Mouse (Mus musculus) thymus, adult 18-20 months (tissue): ENCODE data around the gene Pigyl.
"Not testable (repeated sequence)": the region's sequence is repeated elsewhere in the genome, so short reads cannot be mapped to it uniquely, and the experiment has no call there.

Experiments used
- DNase-seq, 2 experiments: peaks; one replicate each; pipeline ENCODE4 v3.0.0; 2022; ENCODE audit warnings: mixed read lengths in 2 of 2

Gene Pigyl

DNA sequence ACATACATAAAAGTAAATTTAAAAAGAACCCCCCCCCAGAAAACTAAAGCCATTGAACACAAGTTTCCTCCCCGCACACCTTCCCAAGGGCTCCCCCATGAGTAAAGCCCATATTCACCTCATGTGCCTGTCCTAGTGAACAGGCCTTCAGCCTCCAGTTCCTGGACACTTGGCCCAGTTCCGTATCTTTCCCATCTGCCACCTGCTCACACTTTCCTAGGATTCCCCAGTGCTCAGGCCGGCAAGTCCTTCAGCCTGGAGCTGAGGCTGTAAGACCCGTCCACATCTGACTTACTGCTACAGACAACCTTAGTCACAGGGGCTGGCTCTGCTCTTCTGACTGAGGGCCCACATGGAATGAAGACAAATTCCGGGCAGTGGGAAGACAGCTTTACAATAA, 16.9 kb upstream of the Pigyl start:
- no peak for DNase-seq

DNA sequence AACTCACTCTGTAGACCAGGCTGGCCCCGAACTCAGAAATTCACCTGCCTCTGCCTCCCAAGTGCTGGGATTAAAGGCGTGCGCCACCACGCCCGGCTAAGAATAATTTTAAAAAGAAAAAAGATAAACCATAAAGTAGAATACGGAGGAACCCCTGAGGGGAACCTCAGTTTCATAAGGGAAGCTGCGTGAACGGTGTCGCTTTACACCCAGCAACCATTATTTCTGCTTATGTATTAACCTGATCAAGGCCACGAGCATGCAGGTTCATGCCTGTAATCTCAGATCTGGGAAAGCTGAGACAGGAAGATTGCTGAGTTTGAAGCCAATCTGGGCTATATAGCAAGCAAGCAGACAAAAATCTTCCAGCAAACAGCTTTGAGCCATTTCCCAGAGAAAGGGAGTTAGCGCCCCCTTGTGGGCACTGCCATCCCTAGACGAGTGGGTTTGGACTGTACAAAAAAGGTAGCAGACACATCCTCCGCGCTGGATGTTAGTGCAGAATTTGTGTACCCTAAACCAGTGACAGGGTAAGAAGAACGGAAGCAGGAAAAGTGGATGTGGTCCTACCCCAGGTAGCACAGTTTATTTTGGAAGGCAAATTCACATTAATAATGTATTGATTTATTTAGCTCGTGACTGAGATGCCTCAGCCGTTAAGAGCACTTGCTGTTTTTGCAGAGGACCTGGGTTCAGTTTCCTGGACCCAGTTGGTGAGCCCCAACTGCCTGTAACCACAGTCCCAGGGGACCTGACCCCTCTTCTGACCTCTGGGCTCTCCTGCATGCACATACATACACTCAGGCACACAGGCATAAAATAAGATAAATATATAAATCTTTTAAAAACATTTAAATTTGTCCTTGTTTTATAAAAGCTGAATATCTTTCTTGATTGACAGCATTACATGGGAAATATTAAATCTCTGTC, 13.3 kb upstream of the Pigyl start:
- peak; percentile 70 to 76 for DNase-seq

DNA sequence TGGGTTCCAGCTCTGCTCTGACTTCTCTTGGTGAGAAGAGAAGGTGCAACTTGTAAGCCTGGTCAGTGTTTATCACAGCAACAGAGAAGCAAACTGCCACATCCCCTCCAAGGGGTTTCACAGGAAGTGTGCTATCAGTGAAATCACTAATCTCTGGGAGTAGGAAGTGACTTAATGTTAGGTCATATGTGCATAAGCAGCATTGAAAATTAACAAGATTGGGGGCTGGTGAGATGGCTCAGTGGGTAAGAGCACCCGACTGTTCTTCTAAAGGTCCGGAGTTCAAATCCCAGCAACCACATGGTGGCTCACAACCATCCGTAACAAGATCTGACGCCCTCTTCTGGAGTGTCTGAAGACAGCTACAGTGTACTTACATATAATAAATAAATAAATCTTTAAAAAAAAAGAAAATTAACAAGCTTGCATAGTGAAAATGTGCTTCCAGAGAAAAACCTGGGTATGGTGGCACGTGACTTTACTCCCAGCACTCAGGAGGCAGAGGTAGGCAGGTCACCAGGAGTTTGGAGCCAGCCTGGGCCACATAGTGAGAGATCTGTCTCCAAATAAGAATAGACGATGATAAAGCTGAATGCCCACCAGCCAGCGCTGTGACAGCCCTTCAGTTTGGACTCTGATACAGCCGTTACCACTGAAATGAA, 12.2 kb upstream of the Pigyl start:
- DNase-seq: no peak

DNA sequence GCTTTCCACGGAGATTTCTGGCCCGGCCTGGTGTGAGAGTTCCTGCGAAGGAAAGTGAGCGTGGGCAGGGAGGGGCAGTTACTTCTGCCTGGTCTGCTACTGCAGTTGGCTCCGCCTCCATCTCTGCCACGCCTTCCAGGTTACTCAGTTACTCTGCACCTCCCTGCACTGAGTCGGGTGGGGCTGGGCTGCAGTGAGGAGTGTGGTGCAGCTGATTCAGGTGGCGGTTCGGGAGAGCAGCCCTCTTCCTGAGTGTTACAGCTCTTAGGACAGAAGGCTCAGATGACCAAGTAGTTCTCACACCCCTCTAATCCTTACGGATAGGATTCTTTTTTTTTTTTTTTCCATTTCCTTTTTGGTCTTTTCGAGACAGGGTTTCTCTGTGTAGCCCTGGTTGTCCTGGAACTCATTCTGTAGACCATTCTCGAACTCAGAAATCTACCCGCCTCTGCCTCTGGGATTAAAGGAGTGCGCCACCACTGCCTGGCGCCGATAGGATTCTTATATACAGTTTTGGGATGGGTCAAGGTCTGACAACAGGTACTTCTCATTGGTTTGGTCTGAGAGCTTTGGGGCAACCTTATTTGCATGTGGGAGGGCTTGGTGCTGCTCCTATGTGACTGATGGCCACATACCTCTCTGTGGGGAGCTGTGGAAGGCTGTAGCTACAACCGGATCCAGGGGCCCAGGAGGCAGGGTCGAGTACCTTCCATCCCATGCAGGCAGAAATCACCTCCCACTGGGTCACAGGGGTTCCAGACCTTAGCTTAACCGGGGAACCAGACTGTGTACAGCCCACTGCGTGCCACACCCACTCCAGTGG, 7.0 kb upstream of the Pigyl start:
- no peak for DNase-seq

DNA sequence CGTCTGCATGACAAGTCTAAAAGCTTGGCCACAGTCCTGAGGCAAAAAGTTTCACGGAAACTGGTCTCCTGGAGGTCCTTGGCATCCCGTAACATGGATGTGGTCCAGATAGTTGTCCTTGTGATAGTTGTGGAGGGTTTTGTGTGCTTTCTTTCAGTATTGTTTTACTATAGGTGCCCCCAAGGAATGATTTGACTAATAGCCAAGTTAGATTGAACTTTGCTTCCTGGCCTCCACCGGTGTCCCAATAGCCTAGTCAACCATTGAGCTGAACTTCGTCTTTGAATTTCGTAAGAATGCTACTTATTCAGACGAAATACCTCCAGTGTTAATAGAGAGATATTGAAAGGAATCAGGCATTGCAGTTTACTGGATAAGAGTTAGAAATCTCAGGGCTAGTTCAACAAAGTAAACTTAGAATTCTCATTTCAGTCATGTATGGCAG, 6.4 kb upstream of the Pigyl start:
- not testable (repeated sequence) for DNase-seq

DNA sequence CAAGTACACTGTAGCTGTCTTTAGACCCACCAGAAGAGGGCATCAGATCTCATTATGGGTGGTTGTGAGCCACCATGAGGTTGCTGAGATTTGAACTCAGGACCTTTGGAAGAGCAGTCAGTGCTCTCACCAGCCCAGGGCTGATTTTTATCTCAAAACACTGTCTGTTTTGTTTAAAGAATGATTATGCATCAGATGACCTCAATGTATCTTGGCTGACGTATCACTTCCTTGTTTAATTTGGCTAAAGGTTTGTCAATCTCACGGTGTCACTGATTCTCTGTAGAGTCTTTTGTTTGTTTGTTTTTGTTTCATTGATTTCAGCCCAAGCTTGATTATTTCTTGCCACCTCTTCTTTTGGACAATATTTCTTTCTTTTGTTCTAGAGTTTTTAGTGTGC, 5.7 kb upstream of the Pigyl start:
- DNase-seq: no peak

DNA sequence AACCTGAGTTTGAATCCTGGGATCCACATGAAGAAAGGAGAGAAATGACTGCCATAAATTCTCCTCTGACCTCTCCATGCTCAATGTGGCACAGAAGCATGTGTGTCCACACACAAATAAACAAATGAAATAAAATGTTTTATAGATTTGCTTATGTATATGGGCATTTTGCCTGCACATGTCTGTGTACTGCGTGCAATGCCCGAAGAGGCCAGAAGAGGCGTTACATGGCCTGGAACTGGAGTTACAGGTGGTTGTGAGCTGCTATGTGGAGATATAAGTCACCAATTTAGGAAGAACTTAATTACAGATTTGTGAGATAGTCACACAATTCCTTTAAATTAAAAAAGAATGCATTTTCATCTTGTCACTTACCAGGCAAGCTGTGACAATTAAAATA, 2.8 kb upstream of the Pigyl start:
- DNase-seq: no peak

DNA sequence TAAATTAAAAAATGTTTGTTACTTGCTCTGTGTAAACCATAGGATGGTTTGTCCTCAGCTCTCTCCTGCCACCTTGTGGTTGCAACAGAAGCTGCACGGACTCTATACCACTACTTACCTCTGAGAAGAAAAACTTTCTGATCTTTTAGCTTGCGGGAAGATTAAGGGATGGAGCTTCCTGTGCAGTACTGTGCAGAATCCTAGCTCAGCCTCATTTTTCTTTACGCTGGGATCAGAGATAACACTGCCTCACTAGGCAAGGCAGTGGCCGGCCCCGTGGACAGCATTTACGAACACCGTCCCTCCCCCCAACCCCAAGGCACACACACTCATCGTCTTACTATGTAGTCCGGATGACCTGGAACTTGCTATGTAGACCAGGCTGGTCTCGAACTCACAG, 1.0 kb upstream of the Pigyl start:
- DNase-seq: peak in 1 of 2 experiments; percentile 56

DNA sequence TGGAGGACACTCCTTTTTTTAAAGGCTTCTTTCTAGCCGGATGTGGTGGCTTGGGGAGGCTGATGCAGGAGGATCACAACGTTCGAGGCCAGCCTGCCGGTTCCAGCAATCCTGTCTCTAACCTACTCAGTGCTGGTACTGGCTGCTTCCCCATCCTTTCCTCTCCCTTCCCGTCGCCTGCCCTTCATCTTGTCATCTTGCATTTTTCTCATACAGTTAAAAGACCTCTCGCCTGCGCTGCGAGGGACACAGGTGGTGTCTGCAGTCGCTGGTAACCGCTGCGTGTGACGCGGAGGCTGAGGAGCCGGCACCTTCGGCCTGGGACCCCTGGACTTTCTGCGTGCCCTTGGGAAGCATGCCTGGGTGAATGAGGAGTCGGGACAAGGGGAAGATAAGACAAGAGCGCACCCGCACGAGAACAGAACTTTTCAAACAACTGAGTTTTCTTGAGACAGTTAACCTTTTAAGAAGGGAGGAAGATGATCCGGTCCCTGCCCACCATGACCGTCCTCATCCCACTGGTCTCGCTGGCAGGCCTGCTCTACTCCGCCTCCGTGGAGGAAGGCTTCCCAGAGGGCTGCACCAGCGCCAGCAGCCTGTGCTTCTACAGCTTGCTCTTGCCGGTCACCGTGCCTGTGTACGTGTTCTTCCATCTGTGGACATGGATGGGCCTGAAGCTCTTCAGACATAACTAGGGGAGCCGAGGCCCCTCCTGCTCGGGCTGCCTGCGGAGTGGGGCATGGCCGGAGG, 1.0 kb downstream of the Pigyl start:
- DNase-seq: no peak

DNA sequence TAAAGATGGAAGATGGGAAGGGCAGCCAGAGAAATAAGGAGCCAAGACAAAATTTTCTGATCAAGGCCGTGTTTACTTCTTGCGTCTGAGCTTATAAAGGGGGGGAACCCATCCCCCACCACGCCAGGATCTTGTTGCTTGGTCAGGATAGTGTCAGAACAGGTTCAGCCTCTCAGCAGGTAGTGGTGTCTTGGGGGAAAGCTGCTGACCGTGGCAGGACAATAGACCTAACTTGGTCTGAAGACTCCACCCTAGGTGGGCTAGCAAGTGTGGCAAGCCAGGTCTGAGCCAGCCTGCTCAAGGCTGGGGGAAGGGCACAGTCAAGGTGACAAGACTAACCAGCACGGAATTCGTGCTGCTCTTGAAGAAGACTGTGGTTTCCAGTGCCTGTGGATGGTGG, 4.7 kb downstream of the Pigyl start:
- no peak for DNase-seq

DNA sequence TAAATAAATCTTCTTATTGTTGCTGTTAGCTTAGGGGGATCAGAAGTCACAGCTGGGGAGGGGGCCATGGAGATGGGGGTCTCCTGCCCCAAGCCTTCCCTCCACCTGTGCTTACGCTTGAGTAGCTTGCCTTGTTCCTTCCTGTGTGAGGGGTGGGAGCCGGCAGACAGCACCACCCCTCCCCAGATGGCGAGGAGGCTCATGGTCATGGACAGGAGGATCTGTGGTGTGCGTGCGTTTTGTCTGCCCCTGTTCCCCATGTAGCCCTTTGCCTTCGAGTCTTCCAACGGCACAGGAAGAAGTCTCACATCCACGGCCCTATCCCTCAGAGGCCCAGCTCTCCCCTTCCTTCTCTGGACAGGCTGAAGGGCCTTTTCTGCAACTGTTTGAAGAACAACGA, 5.7 kb downstream of the Pigyl start:
- DNase-seq: no peak

DNA sequence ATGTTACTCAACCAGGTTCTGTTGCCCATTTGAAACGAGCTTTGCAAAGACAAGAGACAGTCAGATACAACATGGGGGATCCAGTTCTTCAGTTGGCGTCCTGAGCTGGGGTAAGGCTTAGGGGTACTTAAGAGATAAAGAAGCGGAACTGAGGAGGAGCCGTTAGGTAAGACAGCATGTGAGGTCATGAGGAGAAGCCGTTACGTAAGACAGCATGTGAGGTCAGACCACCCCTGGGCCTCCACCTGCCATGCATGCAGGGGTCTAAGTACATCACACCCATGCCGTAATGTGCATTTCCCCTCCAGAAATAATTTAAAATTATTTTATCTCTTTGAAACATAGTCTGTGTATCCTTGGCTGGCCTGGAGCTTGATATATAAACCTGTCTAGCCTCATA, 6.3 kb downstream of the Pigyl start:
- DNase-seq: no peak

DNA sequence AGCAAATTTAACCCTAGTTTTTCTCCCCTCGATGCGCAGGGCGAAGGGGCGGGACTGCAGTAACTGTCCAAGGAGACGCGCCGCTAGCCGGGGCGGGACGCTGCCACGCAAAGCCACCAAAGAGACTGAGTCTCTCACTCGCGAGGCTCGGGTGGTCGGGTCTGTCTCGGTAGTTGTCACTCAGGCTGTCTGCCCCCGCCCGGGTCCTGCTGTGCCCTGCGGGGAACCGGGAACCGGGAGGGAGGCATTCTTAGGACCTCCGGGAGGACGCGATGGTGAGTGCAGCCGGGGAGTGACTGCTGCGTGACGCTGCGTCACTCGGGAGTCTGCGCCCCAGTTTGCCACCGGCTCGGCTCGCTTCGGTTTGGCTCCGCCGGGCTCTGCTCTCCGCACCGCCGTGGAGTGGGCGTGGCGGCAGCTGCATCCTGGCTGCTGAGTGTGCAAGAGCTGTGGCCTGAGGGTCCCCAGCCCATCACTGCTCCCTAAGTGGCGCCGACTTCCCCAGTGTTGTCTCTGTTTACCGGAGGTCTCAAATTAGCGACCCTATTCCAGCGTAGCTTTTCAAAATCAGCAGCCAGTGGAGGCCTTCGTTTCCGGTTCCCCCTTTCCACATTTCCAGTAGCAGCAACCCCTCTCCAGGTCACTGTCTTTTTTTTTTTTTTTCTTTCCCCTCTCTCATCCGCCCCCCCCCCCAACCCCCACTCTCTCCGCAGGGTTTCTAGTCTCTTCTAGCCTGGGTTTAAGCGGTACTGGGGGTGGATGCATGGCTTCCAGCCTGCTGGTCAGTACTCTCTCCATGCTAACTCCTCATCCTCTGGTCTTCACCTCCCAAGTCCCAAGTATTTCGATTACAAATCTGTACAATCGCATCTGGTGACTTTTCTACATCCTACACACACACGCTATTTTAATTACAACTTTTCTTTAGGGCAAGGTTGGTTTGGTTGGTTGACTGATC, 8.3 kb downstream of the Pigyl start:
- peak; percentile 16 to 23 for DNase-seq

DNA sequence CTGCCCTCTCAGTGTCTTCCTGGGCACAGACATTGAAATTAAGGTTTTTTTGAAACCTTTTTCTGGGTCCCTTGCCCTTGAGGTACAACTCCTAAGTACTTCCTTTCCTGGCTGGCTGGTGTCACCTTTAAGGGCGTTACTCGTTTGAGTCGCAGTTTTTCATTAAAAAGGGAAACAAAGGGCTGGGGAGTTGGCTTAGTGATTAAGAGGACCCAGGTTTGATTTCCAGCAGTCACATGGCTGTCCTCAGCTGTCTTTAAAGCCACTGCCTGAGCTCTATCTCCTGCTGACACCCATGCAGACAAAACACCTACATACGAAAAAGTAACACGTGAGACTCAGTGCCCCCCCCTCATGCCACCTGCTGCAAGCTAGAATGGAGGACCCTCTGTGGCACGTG, 9.3 kb downstream of the Pigyl start:
- no peak for DNase-seq

DNA sequence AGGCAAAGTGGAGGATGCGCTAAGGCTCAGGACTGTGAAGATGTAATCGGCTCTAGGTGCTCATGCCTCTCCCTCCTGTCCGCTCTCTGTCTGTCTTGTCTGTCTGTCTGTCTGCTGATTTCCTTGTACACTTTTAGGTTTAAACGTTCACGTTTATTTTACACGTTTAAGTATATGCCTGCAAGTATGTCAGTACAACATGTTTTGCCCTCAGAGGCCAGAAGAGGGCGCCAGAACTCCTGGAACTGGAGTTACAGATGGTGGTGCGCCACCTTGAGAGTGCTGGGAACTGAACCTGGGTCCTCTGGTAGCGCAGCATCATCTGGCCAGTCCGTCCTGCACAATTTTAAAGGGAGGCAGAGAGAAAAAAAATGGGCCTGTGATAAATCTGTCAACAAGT, 10.0 kb downstream of the Pigyl start:
- DNase-seq: no peak

DNA sequence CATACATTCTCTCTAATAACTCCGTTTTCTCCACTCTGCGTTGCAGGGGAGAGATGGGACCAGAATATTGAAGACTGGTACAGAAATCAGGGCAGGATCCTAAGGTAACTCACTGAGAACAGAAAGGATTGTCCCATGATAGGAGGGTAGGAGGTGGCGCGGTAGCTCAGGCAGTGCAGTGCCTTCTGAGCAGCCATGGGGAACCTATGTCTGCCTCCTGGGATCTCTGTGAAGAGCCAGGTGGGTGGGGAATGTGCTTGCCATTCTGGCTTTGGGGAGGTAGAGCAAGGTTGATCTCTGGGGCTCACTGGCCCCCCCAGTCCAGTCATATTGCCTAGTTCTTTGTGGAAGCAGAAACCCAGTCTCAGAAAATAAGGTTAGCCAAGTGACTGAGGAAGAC, 11.1 kb downstream of the Pigyl start:
- DNase-seq: no peak

DNA sequence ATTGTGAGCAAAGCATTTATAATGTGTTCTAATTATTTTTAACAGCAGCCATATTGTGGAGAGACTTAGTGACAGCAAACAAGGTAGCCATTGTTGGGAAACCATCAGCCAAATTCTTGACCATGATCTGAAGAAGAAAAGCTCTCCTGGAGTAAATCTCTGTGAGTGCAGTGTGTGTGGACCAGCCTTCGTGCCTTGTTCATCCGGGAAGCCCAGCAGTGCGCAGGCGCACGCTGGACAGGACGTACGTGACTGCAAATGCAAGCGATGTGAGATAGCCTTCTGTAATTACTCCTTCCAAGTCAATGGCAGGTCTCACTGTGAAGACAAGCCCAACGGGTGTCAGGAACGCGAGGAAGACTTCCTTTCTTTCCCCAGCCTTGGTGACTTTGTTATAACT, 12.7 kb downstream of the Pigyl start:
- DNase-seq: no peak

DNA sequence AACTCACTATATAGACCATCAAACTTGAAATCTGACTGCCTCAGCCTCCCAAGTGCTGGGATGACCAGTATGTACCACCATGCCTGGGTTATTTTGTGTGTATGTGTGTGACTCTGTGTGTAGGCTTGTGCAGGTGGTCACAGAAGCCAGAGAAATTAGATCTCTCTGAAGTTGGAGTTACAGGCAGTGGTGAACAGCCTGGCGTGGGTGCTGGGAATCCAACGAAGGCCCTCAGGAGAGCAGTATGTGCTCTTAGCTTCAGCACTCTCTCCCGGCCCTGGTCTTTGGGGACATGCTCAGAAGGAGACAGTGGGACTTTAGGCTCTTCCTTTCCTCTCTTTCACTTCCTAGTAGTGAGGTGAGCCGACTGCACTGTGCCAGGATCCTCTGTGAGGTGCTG, 15.7 kb downstream of the Pigyl start:
- DNase-seq: no peak

DNA sequence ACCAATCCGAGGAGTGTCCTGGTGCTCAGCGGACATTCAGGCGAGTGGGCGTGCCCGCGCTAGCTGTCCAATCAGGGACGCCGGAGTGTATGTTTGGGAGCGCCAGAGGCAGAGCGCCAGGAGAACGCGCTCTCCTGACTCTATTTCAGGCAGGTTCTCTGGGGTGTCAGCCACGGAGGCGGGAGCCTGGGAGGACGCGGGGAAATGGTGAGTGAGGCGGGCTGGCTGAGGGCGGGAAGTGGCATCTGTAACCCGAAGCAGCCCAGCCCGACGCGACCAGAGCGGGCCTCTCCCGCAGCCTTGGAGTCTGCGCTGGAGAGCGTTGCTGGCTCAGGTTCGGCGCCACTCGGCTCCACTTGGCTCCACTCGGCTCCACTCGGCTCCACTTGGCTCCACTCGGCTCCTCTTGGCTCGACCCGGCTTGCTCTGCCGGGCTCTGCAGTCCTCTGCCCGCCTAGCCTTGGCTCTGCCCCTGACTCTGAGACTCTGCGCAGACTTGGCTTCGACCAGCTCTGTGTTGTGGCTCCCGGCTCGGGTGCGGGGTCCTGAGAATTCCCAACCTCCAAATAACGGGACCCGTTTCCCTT, 31.5 kb downstream of the Pigyl start, which contains the start of gene Zfp872:
Zfp872 (plus strand) TSS at position 66 of the 587 bp plus-strand sequence.
- no peak for DNase-seq

DNA sequence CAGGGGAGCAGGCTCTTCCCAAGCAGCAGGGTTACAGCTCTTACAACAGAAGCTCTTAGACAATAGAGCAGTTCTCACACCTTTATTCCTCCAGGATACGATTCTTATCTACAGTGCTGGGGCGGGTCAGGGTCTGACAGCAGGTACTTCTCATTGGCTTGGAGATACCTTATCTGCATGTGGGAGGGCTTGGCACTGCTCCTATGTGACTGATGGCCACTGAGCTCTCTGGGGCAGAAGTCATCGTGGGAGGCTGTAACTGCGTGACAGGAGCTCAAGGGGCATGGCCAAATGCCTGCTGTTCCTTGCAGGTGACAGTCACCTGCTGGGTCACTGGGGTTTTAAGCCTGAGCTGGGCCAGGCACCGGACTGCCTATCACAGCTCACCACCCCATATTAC, 39.8 kb downstream of the Pigyl start:
- no peak for DNase-seq
